In genomic region chr1:42058494-42058893, GRCm38 (mm10) we compare ENCODE assay signal across 23 mouse cellular contexts.
"Had no signal": no experiment of that assay in that cellular context is flagged by ENCODE, and none has a peak within 500 bp of the region (broad histone marks: within the 10 kb centered on the region; RNA-seq: fewer than 3 reads in every experiment).

No protein-coding gene starts in this region.

- H3K4me1 ChIP-seq: heart, embryonic 13.5 days; heart, embryonic 15.5 days; hindbrain, embryonic 13.5 days; hindbrain, embryonic 15.5 days; limb, embryonic 13.5 days; limb, embryonic 15.5 days; liver, embryonic 12.5 days had no signal

- H3K27me3 ChIP-seq: heart, embryonic 13.5 days; heart, embryonic 15.5 days; hindbrain, embryonic 13.5 days; hindbrain, embryonic 15.5 days; limb, embryonic 13.5 days; limb, embryonic 15.5 days; liver, embryonic 12.5 days had no signal

- H3K36me3 ChIP-seq: heart, embryonic 13.5 days; heart, embryonic 15.5 days; hindbrain, embryonic 13.5 days; hindbrain, embryonic 15.5 days; limb, embryonic 13.5 days; limb, embryonic 15.5 days; liver, embryonic 12.5 days had no signal

- H3K9ac ChIP-seq: heart, embryonic 13.5 days; heart, embryonic 15.5 days; hindbrain, embryonic 13.5 days; hindbrain, embryonic 15.5 days; limb, embryonic 13.5 days; limb, embryonic 15.5 days; liver, embryonic 12.5 days; liver, embryonic 14.5 days had no signal

- H3K4me3 ChIP-seq: gastrocnemius, adult 2 months; heart, adult 2 months; heart, embryonic 13.5 days; heart, embryonic 15.5 days; hindbrain, embryonic 13.5 days; hindbrain, embryonic 15.5 days; layer of hippocampus, adult 2 months; left cerebral cortex, adult 2 months; limb, embryonic 13.5 days; limb, embryonic 15.5 days; liver, embryonic 12.5 days had no signal

- DNase-seq: gastrocnemius, adult 2 months; gastrocnemius, postnatal 10 days; gastrocnemius, postnatal 36 days; heart, adult 11 months; heart, adult 2 months; heart, postnatal 14 days; heart, postnatal 36 days; kidney, adult 11 months; kidney, adult 8-10 months; kidney, postnatal 10 days; kidney, postnatal 25 days; kidney, postnatal 4 days had no signal

- H3K27ac ChIP-seq: gastrocnemius, adult 2 months; heart, adult 2 months; heart, embryonic 13.5 days; heart, embryonic 15.5 days; hindbrain, embryonic 13.5 days; hindbrain, embryonic 15.5 days; hindbrain, postnatal 0 days; layer of hippocampus, adult 2 months; left cerebral cortex, adult 2 months; limb, embryonic 13.5 days; limb, embryonic 15.5 days; liver, embryonic 12.5 days; liver, embryonic 14.5 days had no signal

- H3K9me3 ChIP-seq: heart, embryonic 13.5 days; heart, embryonic 15.5 days; hindbrain, embryonic 13.5 days; hindbrain, embryonic 15.5 days; limb, embryonic 13.5 days; limb, embryonic 15.5 days; liver, embryonic 12.5 days had no signal
